Mouse (Mus musculus) right cerebral cortex, postnatal 25 days (tissue): Measurements from ENCODE around the gene Cldn19.

Experiments used
- DNase-seq: peaks from one replicate; pipeline ENCODE4 v3.0.0; 2022

Cldn19 gene

GRCm38 (mm10) chr4:119255351-119255750 is at the start of gene Cldn19:
Gene Cldn19 (plus strand): TSS chr4:119255414.
- DNase-seq = no peak

GRCm38 (mm10) chr4:119216667-119217066 is 38.5 kb upstream of the Cldn19 start:
- DNase-seq = no peak

GRCm38 (mm10) chr4:119218169-119218568 is 37.0 kb upstream of the Cldn19 start, which contains the start of gene Tmem269:
Gene Tmem269 (minus strand): TSS chr4:119218217.
- DNase-seq = no peak

- DNase-seq = no peak
These were observed 31.5 kb upstream of the Cldn19 start for GRCm38 (mm10) chr4:119223696-119224095.

- no peak for DNase-seq
These were observed 30.7 kb upstream of the Cldn19 start for GRCm38 (mm10) chr4:119224534-119224933.

GRCm38 (mm10) chr4:119225719-119226118 is 29.5 kb upstream of the Cldn19 start:
- no peak for DNase-seq

GRCm38 (mm10) chr4:119226751-119227150 is 28.5 kb upstream of the Cldn19 start:
- DNase-seq = no peak

GRCm38 (mm10) chr4:119232410-119233255 is 22.6 kb upstream of the Cldn19 start, which contains the start of the genes AU022252 and P3h1:
Gene AU022252 (minus strand): TSS chr4:119232712.
Gene P3h1 (plus strand): TSS chr4:119232915.
- DNase-seq = peak; percentile 97

- peak; percentile 53 for DNase-seq
These were observed 21.8 kb upstream of the Cldn19 start for GRCm38 (mm10) chr4:119233256-119233901.

- DNase-seq = no peak
These were observed 20.9 kb upstream of the Cldn19 start for GRCm38 (mm10) chr4:119234348-119234747.

GRCm38 (mm10) chr4:119238661-119239060 is 16.6 kb upstream of the Cldn19 start:
- DNase-seq = no peak

- peak; percentile 39 for DNase-seq
These were observed 16.0 kb upstream of the Cldn19 start for GRCm38 (mm10) chr4:119239181-119239682.

- DNase-seq = peak; percentile 52
These were observed 13.6 kb upstream of the Cldn19 start for GRCm38 (mm10) chr4:119241664-119242063.

GRCm38 (mm10) chr4:119242571-119242970 is 12.6 kb upstream of the Cldn19 start:
- DNase-seq = no peak

- DNase-seq = peak; percentile 71
These were observed 10.6 kb upstream of the Cldn19 start for GRCm38 (mm10) chr4:119244468-119245240.

- peak; percentile 43 for DNase-seq
These were observed 9.7 kb upstream of the Cldn19 start for GRCm38 (mm10) chr4:119245556-119245955.

GRCm38 (mm10) chr4:119245961-119246360 is 9.3 kb upstream of the Cldn19 start:
- no peak for DNase-seq

- DNase-seq = no peak
These were observed 8.5 kb upstream of the Cldn19 start for GRCm38 (mm10) chr4:119246688-119247225.

GRCm38 (mm10) chr4:119247462-119248235 is 7.6 kb upstream of the Cldn19 start:
- peak; percentile 68 for DNase-seq

GRCm38 (mm10) chr4:119248407-119248965 is 6.7 kb upstream of the Cldn19 start:
- DNase-seq = no peak

- DNase-seq = no peak
These were observed 3.0 kb upstream of the Cldn19 start for GRCm38 (mm10) chr4:119252025-119252808.
